Mouse (Mus musculus) urinary bladder, adult 2 months (tissue): Measurements from ENCODE around the gene Apoe. TPM values are rescaled to one million over a fixed set of nuclear protein-coding genes. Genes with fewer than 3 reads are reported as not detected.
"Not testable (repeated sequence)": the region's sequence is repeated elsewhere in the genome, so short reads cannot be mapped to it uniquely, and the experiment has no call there.

Experiments
- DNase-seq: peaks from one replicate; pipeline ENCODE4 v3.0.0; 2022; ENCODE audit warnings: low spot score
- polyA plus RNA-seq: library from polyadenylated mRNA; depleted of rRNA; stranded (reverse); fragments of >200 nt; gene quantifications from 2 replicates; pipeline ENCODE4 v1.2.3, GENCODE M21; 2012

Gene Apoe
- polyA plus RNA-seq, 1 experiment, result 1,516 TPM

- no peak for DNase-seq
Observed at GRCm38 (mm10) chr7:19691873-19692865, 6.8 kb downstream of the Apoe start, which contains the start of gene Apoc1. TSS of gene Apoc1 (minus strand) at chr7:19692660.

GRCm38 (mm10) chr7:19691434-19691833 is 7.6 kb downstream of the Apoe start:
- no peak for DNase-seq

GRCm38 (mm10) chr7:19690845-19691244 is 8.1 kb downstream of the Apoe start:
- no peak for DNase-seq

- DNase-seq, result no peak
Observed at GRCm38 (mm10) chr7:19688611-19689010, 10.4 kb downstream of the Apoe start.

GRCm38 (mm10) chr7:19688101-19688500 is 10.9 kb downstream of the Apoe start:
- DNase-seq, result no peak

- not testable (repeated sequence) for DNase-seq
Observed at GRCm38 (mm10) chr7:19686927-19687583, 11.9 kb downstream of the Apoe start.

- no peak for DNase-seq
Observed at GRCm38 (mm10) chr7:19686521-19686920, 12.5 kb downstream of the Apoe start.

- no peak for DNase-seq
Observed at GRCm38 (mm10) chr7:19685374-19685773, 13.6 kb downstream of the Apoe start.

- DNase-seq, result no peak
Observed at GRCm38 (mm10) chr7:19683771-19684201, 15.2 kb downstream of the Apoe start.

- no peak for DNase-seq
Observed at GRCm38 (mm10) chr7:19682979-19683378, 16.0 kb downstream of the Apoe start.

- DNase-seq, result no peak
Observed at GRCm38 (mm10) chr7:19681202-19681694, 17.7 kb downstream of the Apoe start, which contains the start of the genes Gm44805 and Apoc4. TSS of gene Gm44805 (minus strand) at chr7:19681423. TSS of gene Apoc4 (minus strand) at chr7:19681479.

GRCm38 (mm10) chr7:19680702-19681101 is 18.3 kb downstream of the Apoe start:
- DNase-seq, result no peak

- DNase-seq, result no peak
Observed at GRCm38 (mm10) chr7:19678901-19679300, 20.1 kb downstream of the Apoe start.

- no peak for DNase-seq
Observed at GRCm38 (mm10) chr7:19677872-19678271, 21.1 kb downstream of the Apoe start, which contains the start of gene Apoc2. TSS of gene Apoc2 (minus strand) at chr7:19677941.

GRCm38 (mm10) chr7:19676662-19677061 is 22.3 kb downstream of the Apoe start:
- no peak for DNase-seq

- DNase-seq, result no peak
Observed at GRCm38 (mm10) chr7:19675824-19676223, 23.2 kb downstream of the Apoe start.

GRCm38 (mm10) chr7:19673083-19673699 is 25.8 kb downstream of the Apoe start:
- DNase-seq, result no peak

- no peak for DNase-seq
Observed at GRCm38 (mm10) chr7:19671511-19671910, 27.5 kb downstream of the Apoe start.

- DNase-seq, result peak; percentile 65
Observed at GRCm38 (mm10) chr7:19668947-19669721, 29.9 kb downstream of the Apoe start.

- DNase-seq, result no peak
Observed at GRCm38 (mm10) chr7:19667434-19667833, 31.6 kb downstream of the Apoe start.

- DNase-seq, result no peak
Observed at GRCm38 (mm10) chr7:19666750-19667149, 32.2 kb downstream of the Apoe start.
